Mouse (Mus musculus) layer of hippocampus, postnatal 25 days (tissue): ENCODE results near the gene Cdc123. TPM values are rescaled to one million over a fixed set of nuclear protein-coding genes. Genes with fewer than 3 reads are reported as not detected.

Experiments
- DNase-seq, 2 experiments: peaks; one replicate each; pipeline ENCODE4 v3.0.0; 2022; ENCODE audit warnings: mixed read lengths in 2 of 2, low spot score in 1 of 2; ENCODE audit errors: extremely low spot score in 1 of 2
- total RNA-seq, 2 experiments: library from RNA; stranded (reverse); gene quantifications; 2 replicates each; pipeline ENCODE4 v1.2.3; 2021

Gene Cdc123
- 100 to 1,000 TPM; 126 to 140 TPM for total RNA-seq

DNA sequence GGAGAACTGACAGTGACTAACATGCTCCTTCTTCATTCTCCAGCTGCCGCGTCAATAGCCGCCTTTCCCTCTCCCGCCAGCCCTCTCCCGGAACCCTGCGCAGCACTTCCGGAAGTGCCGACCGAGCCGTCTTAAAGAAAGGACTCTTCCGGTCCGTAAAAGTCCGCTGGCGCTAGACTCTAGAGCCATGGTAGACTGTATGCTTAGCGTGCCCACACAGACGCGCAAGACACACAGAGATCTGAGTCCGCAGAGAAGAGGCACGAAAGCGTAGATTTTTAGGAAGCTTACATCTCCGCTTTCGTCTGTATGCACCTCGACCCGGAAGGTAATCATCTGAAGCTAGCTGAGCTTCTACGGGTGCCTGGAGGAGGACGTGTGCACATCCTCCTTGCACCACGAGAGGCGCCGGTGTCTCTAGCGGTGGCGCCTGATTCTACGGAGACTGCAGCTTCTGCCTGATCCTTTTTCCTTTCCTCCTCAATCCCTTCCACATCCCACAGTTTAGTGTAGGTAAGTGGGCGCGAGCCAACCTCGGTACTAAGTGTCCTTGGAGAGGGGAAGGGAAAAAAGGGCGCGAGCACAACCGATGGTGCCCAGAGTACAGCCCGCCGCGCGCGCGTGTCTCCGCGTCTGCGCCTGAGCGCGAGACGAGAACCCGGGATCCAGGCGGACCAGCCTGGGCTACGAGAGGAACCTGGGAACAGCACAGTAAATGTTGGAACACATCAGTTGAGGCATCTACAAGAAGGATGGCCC, at the start of gene Cdc123, which contains the start of gene Nudt5:
Gene Cdc123 (minus strand): TSS at position 292 of the 759 bp plus-strand sequence.
Gene Nudt5 (plus strand): TSS at position 147 of the 759 bp plus-strand sequence.
- DNase-seq = peak; percentile 75 to 77

DNA sequence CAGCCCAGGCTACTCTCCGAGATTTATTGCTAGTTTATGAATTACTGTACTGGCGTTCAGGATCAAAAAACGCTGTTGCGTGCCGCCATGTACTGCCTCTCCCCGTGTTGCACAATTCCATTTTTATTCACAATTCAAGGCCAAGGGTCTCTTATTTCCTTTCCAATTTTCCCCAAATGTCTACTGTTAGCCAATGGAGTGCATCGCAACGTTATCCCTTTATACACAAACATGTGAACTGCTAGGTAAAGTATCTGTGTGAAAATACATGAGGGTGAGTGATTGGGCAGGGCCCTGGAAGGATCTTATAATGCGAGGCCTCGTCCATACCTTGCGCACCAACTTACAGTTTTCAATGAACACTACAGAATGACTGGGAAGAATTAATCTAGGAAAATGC, 49.3 kb upstream of the Cdc123 start:
- DNase-seq = no peak

GRCm38 (mm10) chr2:5889412-5889811, 44.4 kb upstream of the Cdc123 start:
- no peak for DNase-seq

GRCm38 (mm10) chr2:5888865-5889264, 43.9 kb upstream of the Cdc123 start:
- no peak for DNase-seq

- DNase-seq = no peak
Observed at GRCm38 (mm10) chr2:5877446-5877845, 32.5 kb upstream of the Cdc123 start.

- DNase-seq = no peak
Observed at GRCm38 (mm10) chr2:5869746-5870145, 24.8 kb upstream of the Cdc123 start.

DNA sequence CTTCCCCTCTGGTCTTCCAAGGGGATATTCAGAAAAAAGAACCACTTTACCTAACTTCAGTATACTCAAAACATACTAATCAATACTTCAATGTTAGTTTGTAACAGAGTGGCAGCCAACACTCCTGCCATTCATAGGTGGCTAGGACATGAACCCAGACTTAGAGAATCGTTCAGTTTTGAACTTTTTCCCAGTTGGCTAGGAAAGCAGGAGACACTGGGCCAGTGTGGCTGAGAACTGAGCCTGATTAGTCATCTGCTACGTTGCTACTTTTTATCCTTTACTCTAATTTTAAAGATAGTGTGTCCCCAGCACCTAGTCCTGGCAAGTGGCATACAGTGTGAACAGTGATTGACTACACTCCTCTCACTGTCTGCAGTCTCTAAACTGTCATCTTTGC, 22.7 kb upstream of the Cdc123 start:
- no peak for DNase-seq

DNA sequence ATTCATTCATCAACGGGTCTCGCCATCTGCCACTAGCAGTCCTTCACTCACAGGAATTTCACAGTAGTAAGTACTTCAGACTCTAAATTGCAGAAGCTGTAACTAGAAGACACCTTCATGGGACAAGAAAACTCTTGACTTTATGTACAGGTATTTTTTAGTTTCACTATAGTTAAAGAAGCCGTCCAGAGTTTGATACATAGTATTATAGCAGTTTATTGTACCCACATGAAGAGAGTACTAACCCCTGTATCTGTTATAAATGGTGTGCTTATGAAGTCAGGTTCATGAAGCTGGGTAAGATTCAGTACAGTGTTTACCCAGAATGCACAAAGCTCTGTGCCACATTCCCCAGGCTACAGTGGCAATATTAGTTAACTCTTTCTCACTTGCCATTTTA, 17.9 kb upstream of the Cdc123 start, which contains the start of gene Gm13199:
Gene Gm13199 (minus strand): TSS at position 101 of the 400 bp plus-strand sequence.
- no peak for DNase-seq

GRCm38 (mm10) chr2:5851866-5852265, 6.9 kb upstream of the Cdc123 start:
- DNase-seq = no peak

DNA sequence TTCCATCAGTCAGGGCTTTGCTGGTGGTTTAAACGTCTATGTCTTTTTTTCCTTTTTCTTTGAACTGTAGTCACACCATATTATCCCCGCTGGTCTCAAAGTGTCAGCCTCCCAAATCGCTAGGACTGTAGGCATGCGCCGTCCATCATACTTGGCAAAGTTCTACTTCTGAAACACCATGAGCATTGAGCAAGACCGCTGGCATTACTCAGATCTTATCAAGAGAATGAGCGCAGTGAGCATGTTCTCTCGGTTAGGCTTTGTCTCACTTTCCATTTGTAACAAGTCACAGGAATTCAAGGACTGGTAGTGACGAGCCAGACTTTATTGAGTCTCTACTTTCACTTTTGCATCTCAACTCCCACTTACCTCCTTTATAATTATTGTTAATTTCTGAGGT, 6.2 kb upstream of the Cdc123 start:
- no peak for DNase-seq

GRCm38 (mm10) chr2:5845826-5846225, 862 bp upstream of the Cdc123 start:
- no peak for DNase-seq

- DNase-seq = no peak
Observed at GRCm38 (mm10) chr2:5844181-5844872, 637 bp downstream of the Cdc123 start.

DNA sequence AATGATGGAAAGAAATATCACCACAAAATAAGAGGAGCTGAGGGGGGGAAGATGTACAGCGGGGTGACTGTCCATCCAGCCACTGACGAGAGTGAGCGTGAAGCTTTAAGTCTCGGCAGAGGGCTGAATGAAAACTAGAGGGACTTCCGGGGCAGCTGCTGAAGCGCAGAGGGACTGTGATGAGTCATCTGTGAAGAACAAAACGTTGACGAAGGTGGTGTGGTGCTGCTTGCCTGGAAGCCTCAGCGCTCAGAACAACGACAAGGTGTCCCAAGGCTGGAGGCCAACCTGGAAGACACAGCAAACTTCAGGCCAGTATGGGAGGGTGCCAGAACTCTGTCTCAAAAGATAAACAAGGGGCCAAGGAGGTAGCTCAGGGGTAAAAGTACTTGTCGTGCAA, 4.1 kb downstream of the Cdc123 start:
- no peak for DNase-seq

DNA sequence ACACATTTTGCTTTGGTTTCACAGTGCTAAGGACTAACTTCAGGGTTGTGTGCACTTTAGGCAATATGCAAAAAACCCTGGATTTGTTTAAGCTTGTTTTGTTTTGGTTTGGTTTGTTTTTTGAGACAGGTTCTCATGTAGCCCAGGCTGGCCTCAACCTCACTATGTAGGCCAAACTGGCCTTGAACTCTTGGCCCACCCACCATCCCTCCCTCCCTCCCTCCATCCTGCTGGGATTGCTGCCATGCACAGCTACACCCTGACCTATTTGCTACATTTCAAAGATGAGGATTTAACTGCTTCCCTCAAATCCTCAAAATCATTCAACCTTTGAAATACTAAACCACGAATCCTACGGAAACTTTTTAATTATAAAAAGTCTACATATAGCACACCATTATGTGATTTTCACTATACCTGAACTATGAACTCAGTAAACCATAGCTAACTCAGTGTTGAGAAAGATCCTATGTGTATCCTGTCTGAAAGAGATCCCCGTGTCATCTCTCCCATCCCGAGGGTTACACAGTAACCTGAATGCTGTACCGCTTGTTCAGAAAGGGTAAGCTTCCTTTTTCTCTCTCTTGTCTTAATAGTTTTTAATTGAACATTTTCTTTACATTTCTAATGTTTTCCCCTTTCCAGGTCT, 19.6 kb downstream of the Cdc123 start:
- no peak for DNase-seq

DNA sequence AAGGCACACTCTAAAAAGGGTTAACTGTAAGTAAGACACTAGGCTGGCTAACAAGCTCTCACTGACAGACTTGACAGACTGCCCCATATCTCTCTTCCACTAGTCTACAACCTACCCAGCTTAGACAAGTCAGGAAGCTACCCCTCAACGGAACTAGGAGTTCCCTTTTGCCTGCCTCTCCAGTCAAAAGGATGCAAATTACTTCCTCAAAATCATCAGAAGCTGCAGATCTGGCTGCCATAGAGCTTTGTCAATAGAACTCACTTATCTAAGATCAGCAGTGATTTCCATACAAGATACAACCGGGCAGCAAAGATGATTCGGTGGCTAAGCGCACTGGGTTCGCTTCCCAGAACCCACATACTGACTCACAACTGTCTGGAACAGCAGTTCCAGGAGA, 20.3 kb downstream of the Cdc123 start:
- DNase-seq = no peak

DNA sequence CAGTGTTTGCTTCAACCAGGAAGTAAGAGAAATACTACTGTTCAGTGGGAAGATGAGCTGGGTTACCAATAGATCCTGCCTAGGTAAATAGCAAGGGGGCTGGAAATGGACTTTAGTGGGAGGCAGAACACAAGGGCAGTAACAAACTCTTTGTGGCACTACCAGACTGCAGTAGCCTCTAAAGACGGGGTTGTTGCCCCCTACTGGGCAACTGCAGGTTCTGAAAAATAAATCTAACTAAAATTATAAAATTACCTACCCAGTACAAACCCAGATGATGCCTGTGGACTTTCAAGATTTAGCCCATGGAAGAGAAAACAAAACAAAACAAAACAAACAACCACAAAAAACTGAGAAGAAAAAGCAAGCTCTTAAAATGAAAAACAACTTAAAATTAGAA, 20.8 kb downstream of the Cdc123 start:
- no peak for DNase-seq

- DNase-seq = no peak
Observed at GRCm38 (mm10) chr2:5822449-5822848, 22.5 kb downstream of the Cdc123 start.

- no peak for DNase-seq
Observed at GRCm38 (mm10) chr2:5821264-5821663, 23.7 kb downstream of the Cdc123 start.

DNA sequence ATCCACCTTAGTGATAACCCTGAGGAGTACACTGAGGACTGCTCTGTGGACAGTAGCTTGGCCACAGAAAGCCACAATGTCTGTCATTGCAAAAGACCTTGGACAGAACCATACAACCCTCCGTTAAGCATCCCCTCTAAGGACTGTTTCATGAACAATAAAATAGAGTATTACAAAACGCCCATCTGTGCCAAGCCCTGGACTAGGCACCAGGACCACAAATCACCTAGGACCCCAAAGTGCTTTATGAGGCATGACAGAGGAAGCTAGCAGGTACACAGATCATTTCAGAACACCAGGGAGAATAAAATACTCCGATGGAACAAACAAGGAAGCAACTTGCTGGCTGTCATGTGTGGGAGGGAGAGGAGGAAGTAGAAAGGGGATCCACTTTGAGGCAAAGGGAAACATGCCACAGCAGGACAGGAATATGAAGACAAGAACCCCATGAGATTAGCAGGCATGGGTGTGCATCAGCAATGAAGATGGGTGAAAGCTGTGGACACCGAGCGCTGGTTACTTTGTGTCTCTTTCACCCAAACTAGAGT, 33.7 kb downstream of the Cdc123 start:
- DNase-seq = no peak

DNA sequence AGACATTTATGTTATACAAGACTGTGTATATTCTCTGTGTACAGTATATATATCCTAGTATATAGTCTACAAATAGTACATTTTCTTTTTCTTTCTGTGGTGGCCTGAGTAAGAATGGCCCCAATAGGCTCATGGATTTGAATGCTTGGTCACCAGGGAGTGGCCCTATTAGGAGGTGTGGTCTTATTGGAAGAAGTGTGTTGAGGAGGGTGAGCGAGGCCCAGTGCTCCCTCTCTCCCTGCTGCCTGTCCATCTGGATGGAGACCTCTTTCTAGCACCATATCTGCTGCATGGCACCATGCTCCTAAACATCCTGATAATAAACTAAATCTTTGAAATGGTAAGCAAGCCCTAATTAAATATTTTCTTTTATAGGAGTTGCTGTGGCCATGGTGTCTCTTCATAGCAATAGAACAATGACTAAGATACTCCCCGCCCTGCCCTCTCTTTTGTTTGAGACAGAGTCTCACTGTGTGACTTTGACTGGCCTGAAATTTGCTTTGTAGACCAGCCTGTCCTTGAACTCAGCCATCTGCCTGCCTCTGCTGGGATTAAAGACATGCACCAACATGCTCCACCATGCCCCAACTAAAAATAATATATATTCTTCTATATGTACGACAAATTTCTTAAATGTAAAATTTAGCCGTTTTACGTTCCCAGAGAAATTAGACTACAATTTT, 34.8 kb downstream of the Cdc123 start:
- DNase-seq = no peak
